Mouse (Mus musculus): ENCODE data around the gene Tal1. TPM values are rescaled to one million over a fixed set of nuclear protein-coding genes. Genes with fewer than 3 reads are reported as not detected.

Tal1 gene
- 4.6 and 6.4 TPM in 2 replicates for polyA plus RNA-seq (2015; fragmentation: Nextera tagmentation; extraction: Ambion mirVana)

DNA sequence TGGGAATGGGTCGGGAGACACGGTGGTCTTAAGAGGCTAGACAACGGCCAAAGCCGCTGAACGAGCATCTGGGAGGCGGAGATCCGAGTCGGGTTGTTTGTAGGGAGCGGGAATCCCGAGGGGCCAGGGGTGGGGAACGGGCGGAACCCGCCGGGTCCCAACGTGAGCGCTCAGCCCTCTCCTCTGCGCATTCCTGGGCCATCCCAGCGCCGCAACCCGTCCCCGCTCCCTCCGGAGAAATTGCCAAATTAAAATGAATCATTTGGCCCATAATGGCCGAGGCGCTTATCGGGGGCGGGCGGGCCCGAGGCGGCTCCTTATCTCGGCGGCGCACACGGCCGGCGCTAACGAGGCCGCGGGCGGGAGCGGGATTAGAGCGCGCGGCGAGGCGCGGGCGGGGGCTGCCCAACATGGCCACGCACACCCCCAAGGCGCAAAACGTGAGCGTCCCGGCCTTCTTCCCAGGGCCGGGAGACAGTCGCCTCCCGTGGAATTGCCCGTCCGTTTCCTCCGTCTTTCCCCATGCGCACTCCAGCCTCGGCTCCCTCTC lies at the start of gene Tal1:
Gene Tal1, plus strand, starts transcription at position 56 of the 550 bp plus-strand sequence.
- ATAC-seq, result peak; percentile 66
- H3K4me3 ChIP-seq (ENCODE audit: low read depth, low read length), result peak within 1 kb of the TSS; percentile 40
- H3K4me1 ChIP-seq (ENCODE audit: control insufficient read depth, insufficient read depth, low read length), result peaks cover 6% of the 10 kb centered on the region
- H3K4me2 ChIP-seq (ENCODE audit: low read length), result peak within 1 kb of the TSS; percentile 45
- WGBS, result under 1% methylated on average over 60 of the region's 60 CpGs
- H3K36me3 ChIP-seq (ENCODE audit: control insufficient read depth, insufficient read depth, low read length), result no peaks in the 10 kb centered on the region
- no peaks in the 10 kb centered on the region for H3K9me3 ChIP-seq (replicated peaks; ENCODE audit: control insufficient read depth, low read length, poor library complexity, severe bottlenecking)
- peak within 1 kb of the TSS; percentile 58 for H3K9ac ChIP-seq (ENCODE audit: low read depth, low read length)
- peak within 1 kb of the TSS; percentile 88 for H3K27ac ChIP-seq (ENCODE audit: low read length)
- H3K27me3 ChIP-seq (ENCODE audit: control insufficient read depth, insufficient read depth, low read depth, low read length), result peaks cover 42% of the 10 kb centered on the region

DNA sequence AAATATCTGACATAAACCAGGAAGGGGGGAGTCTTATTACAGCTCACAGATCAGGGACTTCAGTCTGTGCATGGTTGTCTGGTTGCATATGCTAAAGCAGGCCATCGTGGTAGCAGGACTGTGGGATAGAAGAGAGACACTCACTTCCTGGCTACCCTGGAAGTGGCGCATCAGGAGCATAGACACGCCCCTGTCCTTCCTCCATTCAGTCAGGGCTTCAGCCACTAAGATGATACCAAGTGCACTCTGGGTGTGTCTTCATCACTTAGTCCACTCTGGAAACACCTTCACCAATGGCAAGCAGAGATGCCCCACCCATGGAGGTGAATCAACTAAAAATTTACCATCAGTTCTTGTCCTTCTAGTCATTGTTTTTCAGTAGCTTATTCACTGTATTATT lies 42.0 kb upstream of the Tal1 start:
- Histone ChIP-seq H3K4me3 (ENCODE audit: low read depth, low read length) (no peak overlapping the region), H3K4me1 (ENCODE audit: control insufficient read depth, insufficient read depth, low read length) (no peaks in the 10 kb centered on the region), H3K36me3 (ENCODE audit: control insufficient read depth, insufficient read depth, low read length) (no peaks in the 10 kb centered on the region), H3K27ac (ENCODE audit: low read length) (no peak overlapping the region), H3K4me2 (ENCODE audit: low read length) (no peak overlapping the region), H3K9me3 (replicated peaks; ENCODE audit: control insufficient read depth, low read length, poor library complexity, severe bottlenecking) (no peaks in the 10 kb centered on the region), H3K9ac (ENCODE audit: low read depth, low read length) (no peak overlapping the region), H3K27me3 (ENCODE audit: control insufficient read depth, insufficient read depth, low read depth, low read length) (no peaks in the 10 kb centered on the region)
- no peak for ATAC-seq
- 94% methylated on average over 3 of the region's 3 CpGs for WGBS

DNA sequence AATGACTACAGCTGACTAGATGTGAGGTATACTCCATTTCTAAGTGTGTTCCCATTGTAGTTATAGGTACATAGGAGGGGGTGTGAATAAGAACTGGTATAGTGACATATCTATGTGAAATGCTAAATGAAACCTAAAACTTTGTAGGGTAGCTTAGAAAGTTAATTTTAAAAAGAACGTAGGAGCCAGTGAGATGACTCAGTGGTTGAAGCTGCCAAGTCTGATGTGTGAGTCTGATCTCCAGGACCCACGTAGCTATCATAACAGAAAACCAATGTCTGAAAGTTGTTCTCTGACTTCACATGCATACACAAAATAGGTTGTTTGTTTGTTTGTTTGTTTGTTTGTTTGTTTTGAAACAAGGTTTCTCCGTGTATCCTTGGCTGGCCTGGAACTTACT lies 36.2 kb upstream of the Tal1 start:
- Histone ChIP-seq H3K9ac (ENCODE audit: low read depth, low read length) (no peak overlapping the region), H3K27me3 (ENCODE audit: control insufficient read depth, insufficient read depth, low read depth, low read length) (no peaks in the 10 kb centered on the region), H3K4me3 (ENCODE audit: low read depth, low read length) (no peak overlapping the region), H3K4me2 (ENCODE audit: low read length) (no peak overlapping the region), H3K27ac (ENCODE audit: low read length) (no peak overlapping the region), H3K4me1 (ENCODE audit: control insufficient read depth, insufficient read depth, low read length) (no peaks in the 10 kb centered on the region), H3K36me3 (ENCODE audit: control insufficient read depth, insufficient read depth, low read length) (no peaks in the 10 kb centered on the region), H3K9me3 (replicated peaks; ENCODE audit: control insufficient read depth, low read length, poor library complexity, severe bottlenecking) (no peaks in the 10 kb centered on the region)
- ATAC-seq, result no peak
- 92% methylated on average over 3 of the region's 3 CpGs for WGBS

DNA sequence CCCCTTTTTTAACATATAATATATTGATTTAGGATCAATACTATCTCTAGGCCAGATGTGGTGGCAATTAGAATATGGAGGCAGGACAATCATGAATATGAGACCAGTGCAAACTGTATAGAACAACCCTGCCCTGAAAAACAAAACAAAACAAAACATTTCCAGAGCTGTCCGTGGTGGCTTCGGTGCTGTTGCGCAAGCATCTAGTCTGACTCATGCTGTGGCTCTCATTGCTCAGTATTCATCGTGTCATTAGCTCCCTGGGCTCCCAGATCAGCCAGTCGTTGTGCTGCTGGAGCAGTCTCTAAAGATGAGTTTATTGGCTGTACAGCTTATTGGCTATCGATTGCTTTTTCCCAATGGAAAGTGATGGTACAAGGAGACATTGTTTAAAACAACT lies 21.2 kb upstream of the Tal1 start:
- WGBS, result 74% methylated on average over 6 of the region's 6 CpGs
- no peaks in the 10 kb centered on the region for H3K9me3 ChIP-seq (replicated peaks; ENCODE audit: control insufficient read depth, low read length, poor library complexity, severe bottlenecking)
- no peaks in the 10 kb centered on the region for H3K4me1 ChIP-seq (ENCODE audit: control insufficient read depth, insufficient read depth, low read length)
- H3K9ac ChIP-seq (ENCODE audit: low read depth, low read length), result no peak overlapping the region
- H3K4me3 ChIP-seq (ENCODE audit: low read depth, low read length), result no peak overlapping the region
- no peak overlapping the region for H3K4me2 ChIP-seq (ENCODE audit: low read length)
- no peak overlapping the region for H3K27ac ChIP-seq (ENCODE audit: low read length)
- H3K27me3 ChIP-seq (ENCODE audit: control insufficient read depth, insufficient read depth, low read depth, low read length), result no peaks in the 10 kb centered on the region
- ATAC-seq, result no peak
- no peaks in the 10 kb centered on the region for H3K36me3 ChIP-seq (ENCODE audit: control insufficient read depth, insufficient read depth, low read length)

DNA sequence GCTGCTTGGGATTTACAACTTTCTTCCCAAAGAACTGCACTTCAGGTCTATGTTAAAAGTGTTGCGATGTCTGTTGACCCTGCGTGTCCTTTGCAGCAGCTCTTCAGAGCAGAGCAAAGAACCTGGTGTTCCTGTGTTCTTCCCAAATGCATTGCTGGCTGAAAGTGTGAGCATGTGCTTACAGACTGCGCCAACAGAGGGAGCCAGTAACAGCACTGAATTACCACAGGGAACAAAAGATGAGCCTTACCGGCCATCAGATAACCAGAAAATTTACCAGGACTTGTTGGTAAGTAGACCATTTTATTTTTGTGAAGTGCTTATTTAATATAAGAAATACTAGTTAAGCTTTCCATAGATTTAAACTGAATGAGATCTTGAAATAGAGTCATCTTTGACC lies 18.0 kb upstream of the Tal1 start:
- no peaks in the 10 kb centered on the region for H3K36me3 ChIP-seq (ENCODE audit: control insufficient read depth, insufficient read depth, low read length)
- H3K9ac ChIP-seq (ENCODE audit: low read depth, low read length), result no peak overlapping the region
- WGBS, result 34% methylated on average over 4 of the region's 4 CpGs
- no peak overlapping the region for H3K4me2 ChIP-seq (ENCODE audit: low read length)
- H3K4me3 ChIP-seq (ENCODE audit: low read depth, low read length), result no peak overlapping the region
- H3K27ac ChIP-seq (ENCODE audit: low read length), result no peak overlapping the region
- no peaks in the 10 kb centered on the region for H3K27me3 ChIP-seq (ENCODE audit: control insufficient read depth, insufficient read depth, low read depth, low read length)
- no peaks in the 10 kb centered on the region for H3K9me3 ChIP-seq (replicated peaks; ENCODE audit: control insufficient read depth, low read length, poor library complexity, severe bottlenecking)
- no peak for ATAC-seq
- H3K4me1 ChIP-seq (ENCODE audit: control insufficient read depth, insufficient read depth, low read length), result no peaks in the 10 kb centered on the region

DNA sequence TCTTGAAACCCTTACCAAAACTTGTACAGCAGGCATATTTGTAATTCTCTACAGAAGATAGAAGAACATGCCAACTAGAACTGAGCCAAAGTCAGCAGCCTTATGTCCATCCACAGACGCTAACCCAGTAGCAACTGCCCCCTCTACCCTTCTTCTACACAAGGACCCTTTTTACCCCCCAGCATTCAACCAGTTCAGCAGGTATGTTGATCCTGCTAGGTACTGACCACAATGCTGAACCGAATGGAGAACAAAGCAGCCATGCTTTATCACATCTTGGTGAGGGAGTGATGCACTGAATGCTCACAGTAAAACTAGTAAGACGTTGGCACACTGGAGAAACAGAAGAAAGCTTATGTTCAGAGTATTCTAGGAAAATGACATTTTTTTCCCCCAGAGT lies 10.6 kb upstream of the Tal1 start:
- no peaks in the 10 kb centered on the region for H3K36me3 ChIP-seq (ENCODE audit: control insufficient read depth, insufficient read depth, low read length)
- no peak for ATAC-seq
- H3K4me1 ChIP-seq (ENCODE audit: control insufficient read depth, insufficient read depth, low read length), result no peaks in the 10 kb centered on the region
- peaks cover 11% of the 10 kb centered on the region for H3K27me3 ChIP-seq (ENCODE audit: control insufficient read depth, insufficient read depth, low read depth, low read length)
- H3K4me2 ChIP-seq (ENCODE audit: low read length), result no peak overlapping the region
- H3K27ac ChIP-seq (ENCODE audit: low read length), result no peak overlapping the region
- H3K9me3 ChIP-seq (replicated peaks; ENCODE audit: control insufficient read depth, low read length, poor library complexity, severe bottlenecking), result no peaks in the 10 kb centered on the region
- WGBS, result 81% methylated on average over 3 of the region's 3 CpGs
- H3K4me3 ChIP-seq (ENCODE audit: low read depth, low read length), result no peak overlapping the region
- H3K9ac ChIP-seq (ENCODE audit: low read depth, low read length), result no peak overlapping the region

DNA sequence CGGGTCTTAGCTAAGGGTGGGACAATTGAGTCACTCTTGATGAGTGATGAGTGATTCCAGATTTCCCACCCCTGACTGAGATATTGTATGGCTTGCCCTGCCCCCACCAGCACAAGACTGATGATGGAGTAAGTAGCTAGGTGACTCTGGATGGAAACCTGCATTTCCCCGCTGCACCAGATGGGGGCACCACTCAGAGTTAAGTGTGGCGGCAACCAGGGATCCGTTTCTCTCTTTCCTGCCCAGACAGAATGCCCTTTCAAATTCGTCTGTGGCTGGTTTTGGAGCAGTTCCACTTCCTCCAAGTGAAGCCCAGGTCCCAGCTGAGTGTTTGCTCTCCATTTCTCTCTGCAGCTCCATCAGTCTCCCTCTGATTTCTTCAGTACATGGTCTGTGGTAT lies 8.5 kb upstream of the Tal1 start:
- no peaks in the 10 kb centered on the region for H3K9me3 ChIP-seq (replicated peaks; ENCODE audit: control insufficient read depth, low read length, poor library complexity, severe bottlenecking)
- no peak overlapping the region for H3K27ac ChIP-seq (ENCODE audit: low read length)
- H3K4me1 ChIP-seq (ENCODE audit: control insufficient read depth, insufficient read depth, low read length), result peaks cover 5% of the 10 kb centered on the region
- WGBS, result 4% methylated on average over 5 of the region's 5 CpGs
- H3K36me3 ChIP-seq (ENCODE audit: control insufficient read depth, insufficient read depth, low read length), result no peaks in the 10 kb centered on the region
- no peak overlapping the region for H3K4me2 ChIP-seq (ENCODE audit: low read length)
- H3K4me3 ChIP-seq (ENCODE audit: low read depth, low read length), result no peak overlapping the region
- no peak for ATAC-seq
- no peak overlapping the region for H3K9ac ChIP-seq (ENCODE audit: low read depth, low read length)
- H3K27me3 ChIP-seq (ENCODE audit: control insufficient read depth, insufficient read depth, low read depth, low read length), result peaks cover 28% of the 10 kb centered on the region

DNA sequence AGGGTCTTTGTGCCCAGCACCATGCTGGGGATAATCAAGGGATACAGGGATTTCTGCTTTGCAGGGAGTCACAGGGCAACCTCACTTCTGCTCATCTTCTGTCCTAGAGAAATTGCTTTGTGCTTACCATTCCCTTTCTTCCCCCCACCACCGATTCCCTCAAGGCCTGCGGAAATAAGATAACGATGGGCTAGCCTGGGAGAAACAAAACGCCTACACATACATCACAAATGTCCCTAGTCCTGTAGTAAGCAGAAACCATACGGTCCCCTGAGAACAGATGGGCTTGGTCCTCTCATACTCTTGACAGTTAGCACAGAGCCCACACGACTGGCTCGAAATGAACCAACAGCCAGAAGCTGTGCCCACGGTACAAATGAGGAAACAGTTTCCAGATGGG lies 8.0 kb upstream of the Tal1 start:
- no peak for ATAC-seq
- no peak overlapping the region for H3K4me3 ChIP-seq (ENCODE audit: low read depth, low read length)
- no peak overlapping the region for H3K4me2 ChIP-seq (ENCODE audit: low read length)
- H3K9me3 ChIP-seq (replicated peaks; ENCODE audit: control insufficient read depth, low read length, poor library complexity, severe bottlenecking), result no peaks in the 10 kb centered on the region
- 76% methylated on average over 8 of the region's 8 CpGs for WGBS
- H3K4me1 ChIP-seq (ENCODE audit: control insufficient read depth, insufficient read depth, low read length), result peaks cover 6% of the 10 kb centered on the region
- H3K36me3 ChIP-seq (ENCODE audit: control insufficient read depth, insufficient read depth, low read length), result no peaks in the 10 kb centered on the region
- H3K9ac ChIP-seq (ENCODE audit: low read depth, low read length), result no peak overlapping the region
- H3K27ac ChIP-seq (ENCODE audit: low read length), result no peak overlapping the region
- peaks cover 28% of the 10 kb centered on the region for H3K27me3 ChIP-seq (ENCODE audit: control insufficient read depth, insufficient read depth, low read depth, low read length)

DNA sequence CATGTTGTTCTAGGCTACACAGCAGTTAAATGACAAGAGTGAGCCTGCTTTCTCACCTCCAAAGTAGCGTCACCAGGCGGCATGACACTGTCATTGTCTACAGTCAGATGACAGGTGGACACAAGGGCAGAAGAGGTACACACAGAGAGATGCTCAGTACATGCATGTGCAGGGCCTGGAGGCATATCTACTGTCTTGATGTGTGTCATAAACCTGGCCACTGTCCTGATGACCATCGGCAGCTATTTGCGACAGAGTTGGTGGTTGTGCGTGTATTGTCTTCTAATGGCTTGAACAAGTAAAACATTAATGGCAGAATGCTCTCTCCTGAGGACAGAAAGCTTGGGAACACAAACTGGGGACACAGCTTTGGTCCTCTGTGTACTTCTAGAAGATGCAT lies 5.0 kb upstream of the Tal1 start:
- Histone ChIP-seq H3K9ac (ENCODE audit: low read depth, low read length) (no peak overlapping the region), H3K36me3 (ENCODE audit: control insufficient read depth, insufficient read depth, low read length) (no peaks in the 10 kb centered on the region), H3K4me3 (ENCODE audit: low read depth, low read length) (no peak overlapping the region), H3K4me2 (ENCODE audit: low read length) (no peak overlapping the region), H3K9me3 (replicated peaks; ENCODE audit: control insufficient read depth, low read length, poor library complexity, severe bottlenecking) (no peaks in the 10 kb centered on the region), H3K27me3 (ENCODE audit: control insufficient read depth, insufficient read depth, low read depth, low read length) (peaks cover 47% of the 10 kb centered on the region), H3K4me1 (ENCODE audit: control insufficient read depth, insufficient read depth, low read length) (peaks cover 6% of the 10 kb centered on the region), H3K27ac (ENCODE audit: low read length) (no peak overlapping the region)
- no peak for ATAC-seq
- WGBS, result 77% methylated on average over 5 of the region's 5 CpGs
